ENCODE assay signal across 17 mouse cellular contexts in genomic region chr14:84610476-84610875, GRCm38 (mm10).
"Had no signal": no experiment of that assay in that cellular context is flagged by ENCODE, and none has a peak within 500 bp of the region (broad histone marks: within the 10 kb centered on the region; RNA-seq: fewer than 3 reads in every experiment).

No protein-coding gene starts in this region.

- DNase-seq: cerebellum, adult 8-10 months; cerebellum, adult 9-10 months; cerebellum, adult 9-11 months; cerebellum, postnatal 10 days; cerebellum, postnatal 14 days; cerebellum, postnatal 25 days; cerebellum, postnatal 36 days; embryo, embryonic 11 days; forebrain, postnatal 0 days; gastrocnemius, adult 2 months; gastrocnemius, postnatal 10 days; gastrocnemius, postnatal 14 days; gastrocnemius, postnatal 25 days; gastrocnemius, postnatal 36 days; heart, adult 11 months; heart, adult 18-20 months; heart, adult 2 months had no signal
